Mouse (Mus musculus): ENCODE data around the gene Rad51d. TPM values are rescaled to one million over a fixed set of nuclear protein-coding genes. Genes with fewer than 3 reads are reported as not detected.

Rad51d gene
- total and polyA plus RNA-seq, 2 experiments from 2014 or later: 8.9 to 9.7 TPM

- 87% methylated on average over 10 of the region's 10 CpGs for WGBS
- ATAC-seq: no peak
Observed at GRCm38 (mm10) chr11:82852540-82852939, 37.9 kb downstream of the Rad51d start.

GRCm38 (mm10) chr11:82852115-82852514 lies 38.3 kb downstream of the Rad51d start:
- DNase-seq (ENCODE audit: low spot score) (no peak), ATAC-seq (no peak)
- no peak overlapping the region for H3K9ac ChIP-seq (replicated peaks; ENCODE audit: low read length)
- no peaks in the 10 kb centered on the region for H3K4me1 ChIP-seq (ENCODE audit: insufficient read depth, low read length)
- H3K27me3 ChIP-seq (ENCODE audit: insufficient read depth, low read length): no peaks in the 10 kb centered on the region
- H3K4me3 ChIP-seq (ENCODE audit: low read length): no peak overlapping the region
- no peak overlapping the region for H3K27ac ChIP-seq
- no peaks in the 10 kb centered on the region for H3K9me3 ChIP-seq (ENCODE audit: low read length)
- no peak for TF ChIP-seq CTCF (IDR thresholded peaks at IDR 0.05; ENCODE audit: low read depth)
- no peak overlapping the region for H3K4me2 ChIP-seq (ENCODE audit: low read depth, low read length)
- H3K36me3 ChIP-seq (ENCODE audit: insufficient read depth, low read length): no peaks in the 10 kb centered on the region
- 87% methylated on average over 11 of the region's 11 CpGs for WGBS

More at GRCm38 (mm10) chr11:82852540-82852939, 37.9 kb downstream of the Rad51d start:
- no peaks in the 10 kb centered on the region for H3K36me3 ChIP-seq (ENCODE audit: insufficient read depth, low read length)
- H3K9ac ChIP-seq (replicated peaks; ENCODE audit: low read length): no peak overlapping the region
- no peak overlapping the region for H3K27ac ChIP-seq
- no peaks in the 10 kb centered on the region for H3K9me3 ChIP-seq (ENCODE audit: low read length)
- DNase-seq (ENCODE audit: low spot score): no peak
- H3K4me3 ChIP-seq (ENCODE audit: low read length): no peak overlapping the region
- TF ChIP-seq CTCF (IDR thresholded peaks at IDR 0.05; ENCODE audit: low read depth): no peak
- H3K4me1 ChIP-seq (ENCODE audit: insufficient read depth, low read length): no peaks in the 10 kb centered on the region
- H3K27me3 ChIP-seq (ENCODE audit: insufficient read depth, low read length): no peaks in the 10 kb centered on the region
- H3K4me2 ChIP-seq (ENCODE audit: low read depth, low read length): no peak overlapping the region

- DNase-seq (ENCODE audit: low spot score) (no peak), ATAC-seq (no peak)
- TF ChIP-seq CTCF (IDR thresholded peaks at IDR 0.05; ENCODE audit: low read depth): no peak
- no peaks in the 10 kb centered on the region for H3K36me3 ChIP-seq (ENCODE audit: insufficient read depth, low read length)
- no peaks in the 10 kb centered on the region for H3K9me3 ChIP-seq (ENCODE audit: low read length)
- 59% methylated on average over 5 of the region's 5 CpGs for WGBS
- no peaks in the 10 kb centered on the region for H3K4me1 ChIP-seq (ENCODE audit: insufficient read depth, low read length)
- H3K4me3 ChIP-seq (ENCODE audit: low read length): no peak overlapping the region
- H3K27ac ChIP-seq: no peak overlapping the region
- H3K27me3 ChIP-seq (ENCODE audit: insufficient read depth, low read length): no peaks in the 10 kb centered on the region
- H3K9ac ChIP-seq (replicated peaks; ENCODE audit: low read length): no peak overlapping the region
- H3K4me2 ChIP-seq (ENCODE audit: low read depth, low read length): no peak overlapping the region
Observed at GRCm38 (mm10) chr11:82850259-82850658, 40.2 kb downstream of the Rad51d start.

- TF ChIP-seq CTCF (IDR thresholded peaks at IDR 0.05; ENCODE audit: low read depth): no peak
- H3K4me2 ChIP-seq (ENCODE audit: low read depth, low read length): no peak overlapping the region
- no peak overlapping the region for H3K4me3 ChIP-seq (ENCODE audit: low read length)
- WGBS: 25% methylated on average over 6 of the region's 6 CpGs
- H3K27ac ChIP-seq: no peak overlapping the region
- no peaks in the 10 kb centered on the region for H3K36me3 ChIP-seq (ENCODE audit: insufficient read depth, low read length)
- no peaks in the 10 kb centered on the region for H3K9me3 ChIP-seq (ENCODE audit: low read length)
- H3K27me3 ChIP-seq (ENCODE audit: insufficient read depth, low read length): no peaks in the 10 kb centered on the region
- H3K4me1 ChIP-seq (ENCODE audit: insufficient read depth, low read length): no peaks in the 10 kb centered on the region
- ATAC-seq (no peak), DNase-seq (ENCODE audit: low spot score) (no peak)
- no peak overlapping the region for H3K9ac ChIP-seq (replicated peaks; ENCODE audit: low read length)
Observed at GRCm38 (mm10) chr11:82847571-82848000, 42.8 kb downstream of the Rad51d start.

- no peaks in the 10 kb centered on the region for H3K36me3 ChIP-seq (ENCODE audit: insufficient read depth, low read length)
- H3K27me3 ChIP-seq (ENCODE audit: insufficient read depth, low read length): no peaks in the 10 kb centered on the region
- H3K27ac ChIP-seq: no peak overlapping the region
- TF ChIP-seq CTCF (IDR thresholded peaks at IDR 0.05; ENCODE audit: low read depth): no peak
- H3K4me1 ChIP-seq (ENCODE audit: insufficient read depth, low read length): no peaks in the 10 kb centered on the region
- H3K9ac ChIP-seq (replicated peaks; ENCODE audit: low read length): no peak overlapping the region
- WGBS: 76% methylated on average over 3 of the region's 3 CpGs
- no peak overlapping the region for H3K4me2 ChIP-seq (ENCODE audit: low read depth, low read length)
- DNase-seq (ENCODE audit: low spot score): no peak
- no peak for ATAC-seq
- no peaks in the 10 kb centered on the region for H3K9me3 ChIP-seq (ENCODE audit: low read length)
- H3K4me3 ChIP-seq (ENCODE audit: low read length): no peak overlapping the region
Observed at GRCm38 (mm10) chr11:82846938-82847337, 43.5 kb downstream of the Rad51d start.

GRCm38 (mm10) chr11:82846079-82846436 lies 44.4 kb downstream of the Rad51d start:
- TF ChIP-seq CTCF (IDR thresholded peaks at IDR 0.05; ENCODE audit: low read depth): no peak
- no peak for DNase-seq (ENCODE audit: low spot score)
- Histone ChIP-seq H3K4me2 (ENCODE audit: low read depth, low read length) (peak overlapping the region; percentile 47), H3K9ac (replicated peaks; ENCODE audit: low read length) (peak overlapping the region; percentile 40; the same call in 1 of the 2 replicates), H3K4me3 (ENCODE audit: low read length) (peak overlapping the region; percentile 13; the same call in 1 of the 2 replicates), H3K9me3 (ENCODE audit: low read length) (no peaks in the 10 kb centered on the region), H3K27ac (peak overlapping the region; percentile 48; the same call in 1 of the 2 replicates), H3K27me3 (ENCODE audit: insufficient read depth, low read length) (no peaks in the 10 kb centered on the region), H3K36me3 (ENCODE audit: insufficient read depth, low read length) (no peaks in the 10 kb centered on the region), H3K4me1 (ENCODE audit: insufficient read depth, low read length) (no peaks in the 10 kb centered on the region)
- peak; percentile 64; the same call in 1 of the 2 replicates for ATAC-seq
- 38% methylated on average over 4 of the region's 4 CpGs for WGBS

GRCm38 (mm10) chr11:82845415-82846078 lies 44.9 kb downstream of the Rad51d start:
- 26% methylated on average over 16 of the region's 16 CpGs for WGBS
- Histone ChIP-seq H3K4me2 (ENCODE audit: low read depth, low read length) (peak overlapping the region; percentile 47), H3K9me3 (ENCODE audit: low read length) (no peaks in the 10 kb centered on the region), H3K27me3 (ENCODE audit: insufficient read depth, low read length) (no peaks in the 10 kb centered on the region), H3K27ac (peak overlapping the region; percentile 48; the same call in 1 of the 2 replicates), H3K9ac (replicated peaks; ENCODE audit: low read length) (peak overlapping the region; percentile 40; the same call in 1 of the 2 replicates), H3K4me1 (ENCODE audit: insufficient read depth, low read length) (no peaks in the 10 kb centered on the region), H3K36me3 (ENCODE audit: insufficient read depth, low read length) (no peaks in the 10 kb centered on the region), H3K4me3 (ENCODE audit: low read length) (peak overlapping the region; percentile 13; the same call in 1 of the 2 replicates)
- DNase-seq (ENCODE audit: low spot score): peak; percentile 76
- ATAC-seq: peak; percentile 88
- TF ChIP-seq CTCF (IDR thresholded peaks at IDR 0.05; ENCODE audit: low read depth): peak; percentile 43
